Mouse (Mus musculus): ENCODE measurements at regions not wholly inside any gene's neighbourhood (a gene's known extent, or its start where the extent isn't known, plus 50 kb on each side); places are given as distances from the start of the nearest gene placed in this dataset.

GRCm38 (mm10) chr1:61146222-61146723 is 168.5 kb downstream of the Icos start:
- ATAC-seq (ENCODE audit: insufficient number of reproducible peaks, insufficient read depth, low FRiP score, low read depth) = no peak
- Histone ChIP-seq H3K27ac (ENCODE audit: low read length) (no peak overlapping the region), H3K36me3 (ENCODE audit: control insufficient read depth, insufficient read depth, low read length) (no peaks in the 10 kb centered on the region), H3K9me3 (ENCODE audit: control insufficient read depth, low read depth, low read length) (no peaks in the 10 kb centered on the region), H3K9ac (replicated peaks; ENCODE audit: low read depth, low read length) (no peak overlapping the region), H3K4me3 (ENCODE audit: low read depth, low read length) (no peak overlapping the region), H3K4me2 (replicated peaks; ENCODE audit: low read depth, low read length) (no peak overlapping the region), H3K4me1 (ENCODE audit: control insufficient read depth, insufficient read depth, low read length) (peaks cover 19% of the 10 kb centered on the region), H3K27me3 (ENCODE audit: control insufficient read depth, insufficient read depth, low read length) (0 out of 2 replicates have a peak, but pooled peaks cover 3% of the 10 kb centered on the region)
- WGBS = 66% methylated on average over 3 of the region's 3 CpGs

GRCm38 (mm10) chr1:61151742-61152141 is 174.0 kb downstream of the Icos start:
- no peak overlapping the region for H3K27ac ChIP-seq (ENCODE audit: low read length)
- H3K27me3 ChIP-seq (ENCODE audit: control insufficient read depth, insufficient read depth, low read length) = no peaks in the 10 kb centered on the region
- H3K9me3 ChIP-seq (ENCODE audit: control insufficient read depth, low read depth, low read length) = no peaks in the 10 kb centered on the region
- H3K9ac ChIP-seq (replicated peaks; ENCODE audit: low read depth, low read length) = no peak overlapping the region
- ATAC-seq (ENCODE audit: insufficient number of reproducible peaks, insufficient read depth, low FRiP score, low read depth) = no peak
- no peak overlapping the region for H3K4me3 ChIP-seq (ENCODE audit: low read depth, low read length)
- no peaks in the 10 kb centered on the region for H3K36me3 ChIP-seq (ENCODE audit: control insufficient read depth, insufficient read depth, low read length)
- H3K4me1 ChIP-seq (ENCODE audit: control insufficient read depth, insufficient read depth, low read length) = no peaks in the 10 kb centered on the region
- no peak overlapping the region for H3K4me2 ChIP-seq (replicated peaks; ENCODE audit: low read depth, low read length)
- WGBS = 49% methylated on average over 2 of the region's 2 CpGs

GRCm38 (mm10) chr1:61152157-61152556 is 174.4 kb downstream of the Icos start:
- 72% methylated on average over 5 of the region's 5 CpGs for WGBS
- H3K4me3 ChIP-seq (ENCODE audit: low read depth, low read length) = no peak overlapping the region
- H3K27ac ChIP-seq (ENCODE audit: low read length) = no peak overlapping the region
- ATAC-seq (ENCODE audit: insufficient number of reproducible peaks, insufficient read depth, low FRiP score, low read depth) = no peak
- H3K9me3 ChIP-seq (ENCODE audit: control insufficient read depth, low read depth, low read length) = no peaks in the 10 kb centered on the region
- H3K27me3 ChIP-seq (ENCODE audit: control insufficient read depth, insufficient read depth, low read length) = no peaks in the 10 kb centered on the region
- no peaks in the 10 kb centered on the region for H3K36me3 ChIP-seq (ENCODE audit: control insufficient read depth, insufficient read depth, low read length)
- no peaks in the 10 kb centered on the region for H3K4me1 ChIP-seq (ENCODE audit: control insufficient read depth, insufficient read depth, low read length)
- no peak overlapping the region for H3K9ac ChIP-seq (replicated peaks; ENCODE audit: low read depth, low read length)
- H3K4me2 ChIP-seq (replicated peaks; ENCODE audit: low read depth, low read length) = no peak overlapping the region

- H3K9ac ChIP-seq (replicated peaks; ENCODE audit: low read depth, low read length) = no peak overlapping the region
- H3K9me3 ChIP-seq (ENCODE audit: control insufficient read depth, low read depth, low read length) = no peaks in the 10 kb centered on the region
- H3K4me1 ChIP-seq (ENCODE audit: control insufficient read depth, insufficient read depth, low read length) = no peaks in the 10 kb centered on the region
- H3K36me3 ChIP-seq (ENCODE audit: control insufficient read depth, insufficient read depth, low read length) = no peaks in the 10 kb centered on the region
- ATAC-seq (ENCODE audit: insufficient number of reproducible peaks, insufficient read depth, low FRiP score, low read depth) = no peak
- no peaks in the 10 kb centered on the region for H3K27me3 ChIP-seq (ENCODE audit: control insufficient read depth, insufficient read depth, low read length)
- no peak overlapping the region for H3K27ac ChIP-seq (ENCODE audit: low read length)
- 96% methylated on average over 3 of the region's 3 CpGs for WGBS
- no peak overlapping the region for H3K4me3 ChIP-seq (ENCODE audit: low read depth, low read length)
- no peak overlapping the region for H3K4me2 ChIP-seq (replicated peaks; ENCODE audit: low read depth, low read length)
These were observed 176.5 kb downstream of the Icos start for GRCm38 (mm10) chr1:61154216-61154615.

- Histone ChIP-seq H3K9ac (replicated peaks; ENCODE audit: low read depth, low read length) (no peak overlapping the region), H3K36me3 (ENCODE audit: control insufficient read depth, insufficient read depth, low read length) (no peaks in the 10 kb centered on the region), H3K4me2 (replicated peaks; ENCODE audit: low read depth, low read length) (no peak overlapping the region), H3K9me3 (ENCODE audit: control insufficient read depth, low read depth, low read length) (no peaks in the 10 kb centered on the region), H3K4me1 (ENCODE audit: control insufficient read depth, insufficient read depth, low read length) (no peaks in the 10 kb centered on the region), H3K27ac (ENCODE audit: low read length) (no peak overlapping the region), H3K4me3 (ENCODE audit: low read depth, low read length) (no peak overlapping the region), H3K27me3 (ENCODE audit: control insufficient read depth, insufficient read depth, low read length) (no peaks in the 10 kb centered on the region)
- no peak for ATAC-seq (ENCODE audit: insufficient number of reproducible peaks, insufficient read depth, low FRiP score, low read depth)
- WGBS = 80% methylated on average over 4 of the region's 4 CpGs
These were observed 179.5 kb downstream of the Icos start for GRCm38 (mm10) chr1:61157271-61157670.

GRCm38 (mm10) chr1:61160505-61160904 is 182.8 kb downstream of the Icos start:
- no peaks in the 10 kb centered on the region for H3K4me1 ChIP-seq (ENCODE audit: control insufficient read depth, insufficient read depth, low read length)
- 81% methylated on average over 3 of the region's 3 CpGs for WGBS
- no peak for ATAC-seq (ENCODE audit: insufficient number of reproducible peaks, insufficient read depth, low FRiP score, low read depth)

GRCm38 (mm10) chr1:61164271-61164670 is 186.5 kb downstream of the Icos start:
- Histone ChIP-seq H3K9me3 (ENCODE audit: control insufficient read depth, low read depth, low read length) (no peaks in the 10 kb centered on the region), H3K4me2 (replicated peaks; ENCODE audit: low read depth, low read length) (no peak overlapping the region), H3K36me3 (ENCODE audit: control insufficient read depth, insufficient read depth, low read length) (no peaks in the 10 kb centered on the region), H3K4me1 (ENCODE audit: control insufficient read depth, insufficient read depth, low read length) (no peaks in the 10 kb centered on the region), H3K4me3 (ENCODE audit: low read depth, low read length) (no peak overlapping the region), H3K9ac (replicated peaks; ENCODE audit: low read depth, low read length) (no peak overlapping the region), H3K27ac (ENCODE audit: low read length) (no peak overlapping the region), H3K27me3 (ENCODE audit: control insufficient read depth, insufficient read depth, low read length) (no peaks in the 10 kb centered on the region)
- ATAC-seq (ENCODE audit: insufficient number of reproducible peaks, insufficient read depth, low FRiP score, low read depth) = no peak
- 82% methylated on average over 2 of the region's 2 CpGs for WGBS

More at GRCm38 (mm10) chr1:61160505-61160904, 182.8 kb downstream of the Icos start:
- Histone ChIP-seq H3K4me3 (ENCODE audit: low read depth, low read length) (no peak overlapping the region), H3K4me2 (replicated peaks; ENCODE audit: low read depth, low read length) (no peak overlapping the region), H3K9me3 (ENCODE audit: control insufficient read depth, low read depth, low read length) (no peaks in the 10 kb centered on the region), H3K27ac (ENCODE audit: low read length) (no peak overlapping the region), H3K36me3 (ENCODE audit: control insufficient read depth, insufficient read depth, low read length) (no peaks in the 10 kb centered on the region), H3K27me3 (ENCODE audit: control insufficient read depth, insufficient read depth, low read length) (no peaks in the 10 kb centered on the region), H3K9ac (replicated peaks; ENCODE audit: low read depth, low read length) (no peak overlapping the region)

GRCm38 (mm10) chr1:61171941-61172340 is 194.2 kb downstream of the Icos start:
- no peaks in the 10 kb centered on the region for H3K9me3 ChIP-seq (ENCODE audit: control insufficient read depth, low read depth, low read length)
- ATAC-seq (ENCODE audit: insufficient number of reproducible peaks, insufficient read depth, low FRiP score, low read depth) = no peak
- no peak overlapping the region for H3K9ac ChIP-seq (replicated peaks; ENCODE audit: low read depth, low read length)
- no peaks in the 10 kb centered on the region for H3K27me3 ChIP-seq (ENCODE audit: control insufficient read depth, insufficient read depth, low read length)
- H3K36me3 ChIP-seq (ENCODE audit: control insufficient read depth, insufficient read depth, low read length) = no peaks in the 10 kb centered on the region
- no peak overlapping the region for H3K27ac ChIP-seq (ENCODE audit: low read length)
- H3K4me2 ChIP-seq (replicated peaks; ENCODE audit: low read depth, low read length) = no peak overlapping the region
- WGBS = 76% methylated on average over 6 of the region's 6 CpGs
- H3K4me3 ChIP-seq (ENCODE audit: low read depth, low read length) = no peak overlapping the region
- no peaks in the 10 kb centered on the region for H3K4me1 ChIP-seq (ENCODE audit: control insufficient read depth, insufficient read depth, low read length)

GRCm38 (mm10) chr1:61172946-61173345 is 195.2 kb downstream of the Icos start:
- no peak for ATAC-seq (ENCODE audit: insufficient number of reproducible peaks, insufficient read depth, low FRiP score, low read depth)
- no peak overlapping the region for H3K9ac ChIP-seq (replicated peaks; ENCODE audit: low read depth, low read length)
- no peak overlapping the region for H3K4me2 ChIP-seq (replicated peaks; ENCODE audit: low read depth, low read length)
- no peaks in the 10 kb centered on the region for H3K4me1 ChIP-seq (ENCODE audit: control insufficient read depth, insufficient read depth, low read length)
- WGBS = 61% methylated on average over 6 of the region's 6 CpGs
- no peaks in the 10 kb centered on the region for H3K9me3 ChIP-seq (ENCODE audit: control insufficient read depth, low read depth, low read length)
- no peak overlapping the region for H3K4me3 ChIP-seq (ENCODE audit: low read depth, low read length)
- H3K27ac ChIP-seq (ENCODE audit: low read length) = no peak overlapping the region
- H3K27me3 ChIP-seq (ENCODE audit: control insufficient read depth, insufficient read depth, low read length) = no peaks in the 10 kb centered on the region
- H3K36me3 ChIP-seq (ENCODE audit: control insufficient read depth, insufficient read depth, low read length) = no peaks in the 10 kb centered on the region
